Comparison of ENCODE assay signal across 12 mouse cellular contexts in the genomic region with DNA sequence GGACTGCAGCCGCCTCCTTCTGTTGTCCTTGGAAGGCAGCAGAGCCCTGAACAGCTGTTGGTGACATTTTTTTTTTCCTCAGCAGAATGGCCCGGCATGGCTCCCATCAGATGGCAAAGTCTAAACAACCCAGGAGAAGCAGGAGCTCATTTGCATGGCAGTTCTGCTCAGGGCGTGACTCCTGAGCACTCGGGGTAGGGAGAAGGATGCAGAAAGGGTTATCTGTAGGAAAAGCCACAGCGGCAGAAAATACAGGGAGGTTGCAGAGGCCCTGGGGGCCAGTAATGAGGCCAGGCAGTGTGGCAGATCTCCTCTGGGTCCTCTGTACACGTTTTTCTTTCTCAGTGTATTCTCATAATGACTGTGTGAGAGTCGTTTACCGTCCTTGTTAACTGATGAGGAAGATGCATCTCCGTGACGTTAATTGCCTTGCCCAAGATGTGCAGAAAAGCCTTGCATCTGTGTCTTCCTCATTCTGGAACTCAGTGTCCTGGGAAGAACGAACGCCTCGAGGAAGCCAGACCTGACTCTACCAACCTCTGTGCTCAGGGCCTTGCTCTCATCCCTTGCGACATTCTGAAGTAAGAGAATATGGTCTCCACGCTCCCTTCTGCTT. TPM values are rescaled to one million over a fixed set of nuclear protein-coding genes. Genes with fewer than 3 reads are reported as not detected.
DNase-seq lines count a peak whose midpoint lies in the region; ATAC-seq and TF ChIP-seq lines count a peak whose summit lies in the region.
"Had no signal": no experiment of that assay in that cellular context is flagged by ENCODE, and none has a peak within 500 bp of the region (broad histone marks: within the 10 kb centered on the region; RNA-seq: fewer than 3 reads in every experiment).

No protein-coding gene starts in this region.

- no peak for TF ChIP-seq EP300 in lung, postnatal 0 days (IDR thresholded peaks at IDR 0.05)
- no peak for TF ChIP-seq EP300 in heart, postnatal 0 days (IDR thresholded peaks at IDR 0.05; ENCODE audit: low read depth)

- H3K36me3 ChIP-seq in lung, embryonic 14.5 days (ENCODE audit: insufficient read depth), result no peaks in the 10 kb centered on the region
- no peaks in the 10 kb centered on the region for H3K36me3 ChIP-seq in lung, postnatal 0 days (ENCODE audit: insufficient read depth, low read length)
- H3K36me3 ChIP-seq in heart, postnatal 0 days (replicated peaks; ENCODE audit: control insufficient read depth, insufficient read depth, low read length), result no peaks in the 10 kb centered on the region
- H3K36me3 ChIP-seq in neural tube, embryonic 12.5 days, result no peaks in the 10 kb centered on the region

- peaks cover 10% of the 10 kb centered on the region; the same call in 1 of the 2 replicates for H3K4me1 ChIP-seq in lung, embryonic 14.5 days (ENCODE audit: insufficient read depth)
- no peaks in the 10 kb centered on the region for H3K4me1 ChIP-seq in lung, postnatal 0 days (ENCODE audit: insufficient read depth, low read depth, low read length)
- H3K4me1 ChIP-seq in heart, postnatal 0 days (ENCODE audit: control insufficient read depth, insufficient read depth), result peaks cover 17% of the 10 kb centered on the region; the same call in 1 of the 2 replicates
- no peaks in the 10 kb centered on the region; the same call in 1 of the 2 replicates for H3K4me1 ChIP-seq in neural tube, embryonic 12.5 days

- ATAC-seq in lung, embryonic 14.5 days (ENCODE audit: insufficient read depth), result peak; percentile 59; the same call in 1 of the 2 replicates
- ATAC-seq in lung, postnatal 0 days, result no peak
- peak; percentile 42; the same call in 1 of the 2 replicates for ATAC-seq in heart, postnatal 0 days (ENCODE audit: insufficient read depth, low read depth)
- ATAC-seq in neural tube, embryonic 12.5 days (ENCODE audit: low FRiP score, low read depth), result peak; percentile 33; the same call in 1 of the 2 replicates
- ATAC-seq in granulocyte monocyte progenitor cell, adult 5-6 weeks (replicated peaks; ENCODE audit: poor library complexity, severe bottlenecking), result no peak

- no peak overlapping the region for H3K4me3 ChIP-seq in lung, embryonic 14.5 days (ENCODE audit: low read depth, low read length)
- no peak overlapping the region for H3K4me3 ChIP-seq in lung, postnatal 0 days (ENCODE audit: low read depth, low read length)
- no peak overlapping the region for H3K4me3 ChIP-seq in heart, postnatal 0 days (ENCODE audit: low read depth, low read length)
- no peak overlapping the region for H3K4me3 ChIP-seq in neural tube, embryonic 12.5 days

- peak; percentile 26 for DNase-seq in embryo, embryonic 11 days
- no peak for DNase-seq in embryo, embryonic 10 days (ENCODE audit: low spot score)
- peak; percentile 63 for DNase-seq in lung, embryonic 14.5 days
- no peak for DNase-seq in lung, postnatal 0 days (ENCODE audit: low spot score)
- peak; percentile 8 for DNase-seq in heart, postnatal 0 days (ENCODE audit: low spot score)
- no peak for DNase-seq in right cerebral cortex, adult 2 months (ENCODE audit: low spot score in 2 of 2)
- DNase-seq: B cell, adult 2 months; cerebellum, adult 11-12 months; kidney, postnatal 36 days; liver had no signal

- no peaks in the 10 kb centered on the region for H3K9me3 ChIP-seq in lung, embryonic 14.5 days (ENCODE audit: low read depth, low read length)
- no peaks in the 10 kb centered on the region for H3K9me3 ChIP-seq in lung, postnatal 0 days (ENCODE audit: low read length)
- no peaks in the 10 kb centered on the region for H3K9me3 ChIP-seq in heart, postnatal 0 days (replicated peaks; ENCODE audit: control insufficient read depth, low read length)
- H3K9me3 ChIP-seq in neural tube, embryonic 12.5 days, result no peaks in the 10 kb centered on the region

- H3K27me3 ChIP-seq in lung, embryonic 14.5 days (ENCODE audit: insufficient read depth, low read length), result no peaks in the 10 kb centered on the region
- H3K27me3 ChIP-seq in lung, postnatal 0 days (replicated peaks; ENCODE audit: insufficient read depth, low read length), result no peaks in the 10 kb centered on the region
- no peaks in the 10 kb centered on the region for H3K27me3 ChIP-seq in heart, postnatal 0 days (ENCODE audit: control insufficient read depth, insufficient read depth, low read length)
- H3K27me3 ChIP-seq in neural tube, embryonic 12.5 days (replicated peaks), result no peaks in the 10 kb centered on the region

- no peak for TF ChIP-seq CTCF in lung, embryonic 14.5 days (IDR thresholded peaks at IDR 0.05; ENCODE audit: low read depth)
- no peak for TF ChIP-seq CTCF in lung, postnatal 0 days (IDR thresholded peaks at IDR 0.05)
- no peak for TF ChIP-seq CTCF in heart, postnatal 0 days (IDR thresholded peaks at IDR 0.05; ENCODE audit: low read depth)

- 35% methylated on average over 15 of the region's 15 CpGs for WGBS in lung, embryonic 14.5 days
- 45% methylated on average over 15 of the region's 15 CpGs for WGBS in lung, postnatal 0 days
- 51% methylated on average over 15 of the region's 15 CpGs for WGBS in heart, postnatal 0 days
- 42% methylated on average over 15 of the region's 15 CpGs for WGBS in neural tube, embryonic 12.5 days

- H3K9ac ChIP-seq in lung, embryonic 14.5 days, result no peak overlapping the region
- H3K9ac ChIP-seq in lung, postnatal 0 days (replicated peaks; ENCODE audit: low read depth), result no peak overlapping the region
- H3K9ac ChIP-seq in heart, postnatal 0 days (replicated peaks; ENCODE audit: low read depth, low read length), result no peak overlapping the region
- no peak overlapping the region for H3K9ac ChIP-seq in neural tube, embryonic 12.5 days

- peak overlapping the region; percentile 60 for H3K27ac ChIP-seq in lung, embryonic 14.5 days (ENCODE audit: low read depth)
- no peak overlapping the region for H3K27ac ChIP-seq in lung, postnatal 0 days (ENCODE audit: low read length)
- peak overlapping the region; percentile 20; the same call in 1 of the 2 replicates for H3K27ac ChIP-seq in heart, postnatal 0 days (ENCODE audit: low read depth)
- H3K27ac ChIP-seq in neural tube, embryonic 12.5 days, result no peak overlapping the region

- peak overlapping the region; percentile 15; the same call in 1 of the 2 replicates for H3K4me2 ChIP-seq in lung, embryonic 14.5 days
- H3K4me2 ChIP-seq in lung, postnatal 0 days (replicated peaks; ENCODE audit: low read depth, low read length), result no peak overlapping the region
- 0 out of 2 replicates have a peak overlapping the region, but pooled peaks have one; percentile 2 for H3K4me2 ChIP-seq in heart, postnatal 0 days (ENCODE audit: low read depth, low read length)
- no peak overlapping the region for H3K4me2 ChIP-seq in neural tube, embryonic 12.5 days (replicated peaks)

RNA-seq across cellular contexts. Expression of gene Sh3bgrl2, which starts 10.1 kb away (rescaled TPM):
- 56.7 and 59.4 TPM in 2 replicates for polyA plus RNA-seq in lung, embryonic 14.5 days (2014; fragmentation: Nextera tagmentation; extraction: Ambion mirVana)
- 17.3 and 18.6 TPM in 2 replicates for polyA plus RNA-seq in lung, postnatal 0 days (2015; fragmentation: Nextera tagmentation; extraction: Ambion mirVana)
- total RNA-seq in heart, postnatal 0 days (2014; rRNA removed; ENCODE audit: low replicate concordance), result 3.6 and 3.8 TPM in 2 replicates
- 4.7 and 5.7 TPM in 2 replicates for polyA plus RNA-seq in heart, postnatal 0 days (2015; fragmentation: Nextera tagmentation; extraction: Ambion mirVana)
- 5.9 and 7.0 TPM in 2 replicates for polyA plus RNA-seq in neural tube, embryonic 12.5 days (2016; fragmentation: Nextera tagmentation; extraction: Ambion mirVana)
- total RNA-seq in granulocyte monocyte progenitor cell, adult 5-6 weeks (2014; fragmentation: Nextera tagmentation), result not detected in 2 replicates
- 0.09 TPM in 1 of 2 replicates, not detected in the other for total RNA-seq in granulocyte monocyte progenitor cell, adult 5-6 weeks (2017)

Comparison
In these comparisons a context has a peak if more than half of its experiments do, and no peak if none do; other contexts are left out.
1. DNase-seq: peak in embryo, embryonic 11 days (single experiment), lung, embryonic 14.5 days (single experiment) and heart, postnatal 0 days (single experiment); none in embryo, embryonic 10 days (single experiment), lung, postnatal 0 days (single experiment) and right cerebral cortex, adult 2 months (0 of 2).
2. ATAC-seq: peak in lung, embryonic 14.5 days (single experiment), heart, postnatal 0 days (single experiment) and neural tube, embryonic 12.5 days (single experiment); none in lung, postnatal 0 days (single experiment) and granulocyte monocyte progenitor cell, adult 5-6 weeks (single experiment).
3. H3K27ac ChIP-seq: peak in lung, embryonic 14.5 days (single experiment) and heart, postnatal 0 days (single experiment); none in lung, postnatal 0 days (single experiment) and neural tube, embryonic 12.5 days (single experiment).
4. H3K4me2 ChIP-seq: peak in lung, embryonic 14.5 days (single experiment) and heart, postnatal 0 days (single experiment); none in lung, postnatal 0 days (single experiment) and neural tube, embryonic 12.5 days (single experiment).